Mouse (Mus musculus): Measurements from ENCODE around the gene Tmed4.

- peak; percentile 97 for TF ChIP-seq CTCF (IDR thresholded peaks at IDR 0.05)
- no peak for TF ChIP-seq EP300 (IDR thresholded peaks at IDR 0.05)
Observed at GRCm38 (mm10) chr11:6261434-6262082, 13.1 kb downstream of the Tmed4 start.
